Mouse (Mus musculus) hindbrain, embryonic 14.5 days (tissue): ENCODE measurements at regions not wholly inside any gene's neighbourhood (a gene's known extent, or its start where the extent isn't known, plus 50 kb on each side); places are given as distances from the start of the nearest gene placed in this dataset.

ENCODE experiments used
- ATAC-seq: fragments of 200-750 bp; cut with Nextera tagmentation; 2 replicates; pipeline ENCODE4 v1.8.0; 2017; ENCODE audit warnings: moderate number of reproducible peaks, mild to moderate bottlenecking, moderate TSS enrichment, moderate library complexity; ENCODE audit not compliant: low FRiP score
- DNase-seq: peaks from one replicate; pipeline ENCODE4 v3.0.0-alpha.2; 2015; ENCODE audit warnings: low spot score
- H3K27ac ChIP-seq: fragments of 300-500 bp; sonication (generic); 2 replicates; pipeline ENCODE4 v1.5.1; 2014; ENCODE audit warnings: mild to moderate bottlenecking, moderate library complexity
- H3K27me3 ChIP-seq: fragments of 300-500 bp; sonication (generic); 2 replicates; pipeline ENCODE4 v1.6.1; 2014; ENCODE audit warnings: mild to moderate bottlenecking, low read length, mixed read lengths; ENCODE audit not compliant: control insufficient read depth, insufficient read depth
- H3K36me3 ChIP-seq: fragments of 300-500 bp; sonication (generic); replicated peaks from 2 replicates; pipeline ENCODE4 v1.6.1; 2014; ENCODE audit not compliant: control insufficient read depth, insufficient read depth
- H3K4me1 ChIP-seq: fragments of 300-500 bp; sonication (generic); replicated peaks from 2 replicates; pipeline ENCODE4 v1.6.1; 2014; ENCODE audit warnings: antibody characterized with exemption, low read length, mixed read lengths; ENCODE audit not compliant: control insufficient read depth, insufficient read depth
- H3K4me2 ChIP-seq: fragments of 300-500 bp; sonication (generic); replicated peaks from 2 replicates; pipeline ENCODE4 v1.6.1; 2014; ENCODE audit warnings: mild to moderate bottlenecking, moderate library complexity
- H3K4me3 ChIP-seq: fragments of 300-500 bp; sonication (generic); replicated peaks from 2 replicates; pipeline ENCODE4 v1.5.1; 2014; ENCODE audit warnings: mild to moderate bottlenecking, low read length
- H3K9ac ChIP-seq: fragments of 300-500 bp; sonication (generic); 2 replicates; pipeline ENCODE4 v1.6.1; 2014
- H3K9me3 ChIP-seq: fragments of 300-500 bp; sonication (generic); 2 replicates; pipeline ENCODE4 v1.6.1; 2016; ENCODE audit warnings: low read length; ENCODE audit not compliant: control insufficient read depth
- WGBS: fragments of 180-500 bp; shearing (Covaris S2); extraction: QIAGEN DNeasy Blood & Tissue Kit; methylation state at CpG from one replicate; pipeline ENCODE4 v1.1.7; 2014; 5-methylcytosine and 5-hydroxymethylcytosine counted together

GRCm38 (mm10) chr15:93733731-93734510 is 138.2 kb upstream of the Prickle1 start:
- no peak for ATAC-seq
- H3K4me2 ChIP-seq = no peak overlapping the region
- no peak for DNase-seq
- H3K4me1 ChIP-seq = no peaks in the 10 kb centered on the region
- no peak overlapping the region for H3K4me3 ChIP-seq
- no peaks in the 10 kb centered on the region for H3K27me3 ChIP-seq
- no peaks in the 10 kb centered on the region for H3K9me3 ChIP-seq
- H3K27ac ChIP-seq = no peak overlapping the region
- H3K9ac ChIP-seq = no peak overlapping the region
- no peaks in the 10 kb centered on the region for H3K36me3 ChIP-seq
- WGBS = 88% methylated on average over 18 of the region's 18 CpGs

GRCm38 (mm10) chr15:93732825-93733224 is 137.1 kb upstream of the Prickle1 start:
- Histone ChIP-seq H3K27ac (no peak overlapping the region), H3K36me3 (no peaks in the 10 kb centered on the region), H3K4me1 (no peaks in the 10 kb centered on the region), H3K9ac (no peak overlapping the region), H3K4me3 (no peak overlapping the region), H3K4me2 (no peak overlapping the region), H3K27me3 (no peaks in the 10 kb centered on the region), H3K9me3 (no peaks in the 10 kb centered on the region)
- ATAC-seq (no peak), DNase-seq (no peak)
- WGBS = 64% methylated on average over 5 of the region's 5 CpGs

DNA sequence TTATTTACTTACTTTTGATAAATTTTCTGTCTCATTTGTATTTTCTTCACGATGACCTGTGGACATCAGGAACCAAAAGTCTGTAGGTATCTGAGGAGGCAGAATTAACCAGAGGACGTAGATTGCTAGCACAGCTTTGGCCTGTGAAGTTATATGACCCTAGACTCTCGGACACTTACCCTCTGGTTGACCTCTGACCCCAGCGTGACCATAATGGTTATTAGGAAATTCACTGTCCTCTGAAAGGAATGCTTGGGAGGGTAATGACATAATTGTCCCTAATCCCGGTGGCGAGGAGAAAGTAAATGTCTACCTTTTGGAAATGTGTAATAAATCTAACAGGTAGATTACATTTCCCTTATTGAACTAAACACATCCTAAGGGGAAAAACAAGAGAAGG is 135.5 kb upstream of the Prickle1 start:
- ATAC-seq (no peak), DNase-seq (no peak)
- Histone ChIP-seq H3K27me3 (no peaks in the 10 kb centered on the region), H3K4me1 (no peaks in the 10 kb centered on the region), H3K4me2 (no peak overlapping the region), H3K9ac (no peak overlapping the region), H3K36me3 (no peaks in the 10 kb centered on the region), H3K27ac (no peak overlapping the region), H3K9me3 (no peaks in the 10 kb centered on the region), H3K4me3 (no peak overlapping the region)
- 72% methylated on average over 6 of the region's 6 CpGs for WGBS

DNA sequence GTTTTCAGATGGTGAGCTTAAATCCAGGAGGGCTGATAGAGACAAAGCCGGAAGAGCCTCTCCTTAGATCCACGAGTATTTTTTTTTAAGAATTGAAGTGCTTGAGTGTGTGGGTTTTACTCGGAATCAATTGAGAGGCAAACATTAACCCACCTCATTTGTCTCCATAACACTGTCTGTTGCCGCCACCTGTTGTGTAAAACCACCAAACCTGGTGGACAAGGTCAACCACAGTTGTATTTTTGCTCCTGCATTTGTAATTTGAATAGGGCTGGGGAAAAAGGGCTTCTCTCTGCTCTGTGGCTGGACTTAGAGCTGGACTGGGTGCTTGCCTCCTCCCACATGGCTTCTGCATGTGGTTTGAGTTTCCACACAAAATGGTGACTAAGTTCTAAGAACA is 119.8 kb upstream of the Prickle1 start:
- Histone ChIP-seq H3K4me1 (no peaks in the 10 kb centered on the region), H3K4me2 (no peak overlapping the region), H3K9me3 (no peaks in the 10 kb centered on the region), H3K27me3 (no peaks in the 10 kb centered on the region), H3K9ac (no peak overlapping the region), H3K27ac (no peak overlapping the region), H3K4me3 (no peak overlapping the region), H3K36me3 (no peaks in the 10 kb centered on the region)
- WGBS = 60% methylated on average over 4 of the region's 4 CpGs
- DNase-seq (no peak), ATAC-seq (no peak)

GRCm38 (mm10) chr15:93713428-93713827 is 117.7 kb upstream of the Prickle1 start:
- WGBS = 91% methylated on average over 7 of the region's 7 CpGs

DNA sequence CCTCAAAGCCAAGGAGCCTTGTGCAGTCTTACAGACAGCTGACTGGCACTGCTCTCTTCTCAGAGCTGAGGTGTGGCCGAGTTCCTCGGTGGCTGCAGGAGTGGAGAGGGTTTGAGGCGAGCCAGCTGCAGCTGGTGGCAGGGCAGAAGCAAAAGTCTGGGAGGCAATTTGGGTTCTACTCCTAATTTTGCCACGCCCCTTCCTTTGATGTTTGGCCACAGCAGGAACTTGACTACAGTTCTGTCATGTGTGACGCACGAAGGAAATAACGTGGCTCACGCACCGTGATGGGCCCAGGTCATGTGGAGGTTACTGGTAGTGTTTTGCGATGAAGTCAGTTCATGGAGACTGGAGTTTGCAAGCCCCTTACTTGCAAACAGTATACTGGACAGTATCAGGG is 116.9 kb upstream of the Prickle1 start:
- Histone ChIP-seq H3K4me1 (no peaks in the 10 kb centered on the region), H3K9me3 (no peaks in the 10 kb centered on the region)
- 78% methylated on average over 10 of the region's 10 CpGs for WGBS

More at GRCm38 (mm10) chr15:93713428-93713827, 117.7 kb upstream of the Prickle1 start:
- no peak for ATAC-seq
- Histone ChIP-seq H3K4me3 (no peak overlapping the region), H3K9ac (no peak overlapping the region), H3K9me3 (no peaks in the 10 kb centered on the region), H3K4me2 (no peak overlapping the region), H3K27me3 (no peaks in the 10 kb centered on the region), H3K36me3 (no peaks in the 10 kb centered on the region), H3K4me1 (no peaks in the 10 kb centered on the region), H3K27ac (no peak overlapping the region)
- no peak for DNase-seq

GRCm38 (mm10) chr15:93711150-93711784 is 115.6 kb upstream of the Prickle1 start:
- Histone ChIP-seq H3K27ac (no peak overlapping the region), H3K4me2 (no peak overlapping the region), H3K9me3 (no peaks in the 10 kb centered on the region), H3K36me3 (no peaks in the 10 kb centered on the region), H3K27me3 (no peaks in the 10 kb centered on the region), H3K4me1 (no peaks in the 10 kb centered on the region), H3K9ac (no peak overlapping the region), H3K4me3 (no peak overlapping the region)
- ATAC-seq = no peak
- DNase-seq = no peak
- WGBS = 77% methylated on average over 13 of the region's 13 CpGs

More for the DNA sequence above, 116.9 kb upstream of the Prickle1 start:
- no peak for DNase-seq
- no peak overlapping the region for H3K4me3 ChIP-seq
- no peak overlapping the region for H3K27ac ChIP-seq
- no peak overlapping the region for H3K4me2 ChIP-seq
- H3K9ac ChIP-seq = no peak overlapping the region
- no peak for ATAC-seq
- H3K36me3 ChIP-seq = no peaks in the 10 kb centered on the region
- H3K27me3 ChIP-seq = no peaks in the 10 kb centered on the region

DNA sequence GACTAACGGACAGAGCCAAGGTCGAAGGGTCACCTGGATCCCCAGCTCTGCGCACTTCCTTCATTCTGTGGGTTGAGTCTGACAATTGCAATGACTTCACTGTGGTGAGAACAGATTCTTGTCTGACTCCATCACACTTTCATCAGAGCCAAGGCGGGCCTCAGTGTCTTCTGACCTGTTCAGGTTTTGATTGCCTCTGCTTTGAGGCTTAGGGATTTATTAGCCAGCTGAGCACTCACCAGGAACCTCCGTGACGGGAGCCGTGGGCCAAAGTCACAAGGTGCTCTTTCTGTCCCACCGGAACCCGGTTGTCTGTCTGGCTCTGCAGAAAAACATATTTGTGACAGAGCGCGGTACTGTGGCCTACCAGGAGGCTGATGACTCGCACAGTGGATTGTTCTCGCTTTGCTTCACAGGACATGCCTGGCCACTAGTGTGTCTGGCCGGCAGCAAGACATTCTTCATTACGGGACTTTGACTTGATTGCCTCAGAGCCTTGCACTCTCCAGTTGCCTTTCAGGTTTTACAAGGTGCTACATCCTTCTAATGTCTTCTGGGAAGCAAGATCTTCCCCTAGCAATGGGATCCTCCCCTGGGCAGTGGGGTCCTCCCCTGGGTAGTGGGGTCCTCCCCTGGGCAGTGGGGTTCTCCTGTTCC is 114.9 kb upstream of the Prickle1 start:
- Histone ChIP-seq H3K9ac (no peak overlapping the region), H3K4me3 (no peak overlapping the region), H3K27ac (no peak overlapping the region), H3K9me3 (no peaks in the 10 kb centered on the region), H3K36me3 (no peaks in the 10 kb centered on the region), H3K27me3 (no peaks in the 10 kb centered on the region), H3K4me1 (no peaks in the 10 kb centered on the region), H3K4me2 (no peak overlapping the region)
- WGBS = 92% methylated on average over 15 of the region's 15 CpGs
- no peak for DNase-seq
- ATAC-seq = no peak

DNA sequence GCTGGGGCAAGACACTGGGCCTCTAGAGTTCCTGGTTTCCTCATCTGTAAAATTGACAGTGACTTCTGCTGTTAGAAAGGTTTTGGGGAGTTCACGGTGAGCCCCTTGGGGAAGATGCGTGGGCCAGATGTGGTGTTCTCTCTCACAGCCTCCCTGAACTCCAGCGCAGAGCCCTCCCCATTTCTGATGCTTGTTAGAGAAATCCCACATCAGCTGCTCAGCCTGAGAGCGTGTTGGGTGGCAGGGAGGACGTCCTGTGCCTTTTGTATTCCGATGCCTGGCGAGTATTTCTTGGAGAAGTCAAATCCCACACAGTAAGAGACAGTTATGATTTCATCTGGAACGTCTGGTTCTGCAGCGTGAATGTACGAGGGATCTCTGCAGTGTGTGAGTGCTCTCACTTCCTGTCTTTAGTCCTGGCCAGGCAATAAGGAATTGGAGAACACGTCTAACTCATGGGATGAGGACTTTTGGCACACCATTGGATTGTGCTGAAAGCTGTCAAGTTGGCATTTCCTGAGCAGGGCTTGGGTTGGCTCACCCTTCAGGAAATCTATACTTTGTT is 110.8 kb upstream of the Prickle1 start:
- H3K27ac ChIP-seq = no peak overlapping the region
- H3K9me3 ChIP-seq = no peaks in the 10 kb centered on the region
- H3K9ac ChIP-seq = no peak overlapping the region
- H3K4me2 ChIP-seq = no peak overlapping the region
- H3K36me3 ChIP-seq = no peaks in the 10 kb centered on the region
- DNase-seq (no peak), ATAC-seq (no peak)
- H3K4me1 ChIP-seq = no peaks in the 10 kb centered on the region
- H3K27me3 ChIP-seq = no peaks in the 10 kb centered on the region
- no peak overlapping the region for H3K4me3 ChIP-seq
- 80% methylated on average over 11 of the region's 11 CpGs for WGBS
